Mouse (Mus musculus): ENCODE measurements at regions not wholly inside any gene's neighbourhood (a gene's known extent, or its start where the extent isn't known, plus 50 kb on each side); places are given as distances from the start of the nearest gene placed in this dataset.
A peak's percentile ranks its signal among the peaks of the same experiment; 100 is the strongest.

DNA sequence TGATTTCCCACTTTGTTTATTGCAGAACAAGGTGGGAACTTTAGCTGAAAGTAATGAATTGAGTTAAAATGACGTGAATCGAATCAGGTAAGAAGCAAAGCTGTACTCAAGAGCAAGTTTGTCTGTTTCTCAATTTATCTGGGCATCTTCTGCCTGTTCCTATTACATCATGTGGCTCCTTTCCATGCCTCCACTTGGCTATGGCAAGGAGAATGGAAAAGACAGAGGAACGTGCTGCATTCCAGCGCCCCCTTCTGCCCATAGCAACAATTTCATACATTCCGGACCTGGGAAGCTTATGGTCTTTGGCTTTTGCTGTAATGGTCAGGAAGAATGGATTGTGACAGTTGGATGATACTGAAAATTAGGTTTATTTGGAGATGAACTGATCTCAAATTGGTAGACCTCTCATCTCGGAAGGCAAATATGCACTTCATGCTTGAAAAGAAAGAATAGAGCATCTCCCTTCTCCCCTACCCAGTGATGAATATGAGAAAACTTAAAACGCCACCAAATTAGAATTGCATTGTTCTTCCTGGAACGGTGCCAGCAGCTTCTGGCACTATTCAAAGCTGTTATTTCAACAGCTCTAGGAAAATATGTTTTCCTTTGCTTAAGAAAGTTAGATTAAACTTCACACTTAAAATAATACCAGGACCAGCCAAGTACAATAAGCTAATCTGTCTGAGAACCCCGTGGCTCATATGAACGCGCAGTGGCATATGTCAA is 2639.2 kb upstream of the Gm6569 start:
- DNase-seq (ENCODE audit: extremely low read depth) = no peak
- H3K27ac ChIP-seq (ENCODE audit: insufficient read depth, low read depth) = no peak overlapping the region
- TF ChIP-seq TCF12 (IDR thresholded peaks at IDR 0.05; ENCODE audit: low read depth, low read length) = no peak
- TF ChIP-seq PAX5 (IDR thresholded peaks at IDR 0.05; ENCODE audit: low read length) = no peak
- TF ChIP-seq GABPA (IDR thresholded peaks at IDR 0.05; ENCODE audit: insufficient replicate concordance, low read depth, low read length) = no peak
- no peak for TF ChIP-seq MAX (IDR thresholded peaks at IDR 0.05; ENCODE audit: low read length)
- TF ChIP-seq MAFK (IDR thresholded peaks at IDR 0.05; ENCODE audit: insufficient replicate concordance, low read length) = no peak
- TF ChIP-seq MAZ (IDR thresholded peaks at IDR 0.05; ENCODE audit: low read depth, low read length) = no peak
- no peak for TF ChIP-seq SIN3A (IDR thresholded peaks at IDR 0.05; ENCODE audit: low read length)
- TF ChIP-seq ETS1 (conservative IDR thresholded peaks at IDR 0.05; ENCODE audit: low read depth, low read length) = no peak
- TF ChIP-seq POLR2AphosphoS2 (IDR thresholded peaks at IDR 0.05; ENCODE audit: low read depth, low read length) = no peak
- TF ChIP-seq NRF1 (IDR thresholded peaks at IDR 0.05; ENCODE audit: low read depth, low read length) = no peak
- TF ChIP-seq ZNF384 (IDR thresholded peaks at IDR 0.05; ENCODE audit: low read depth, low read length) = no peak
- TF ChIP-seq ZKSCAN1 (IDR thresholded peaks at IDR 0.05; ENCODE audit: borderline replicate concordance, low read depth, low read length) = no peak
- H3K36me3 ChIP-seq (replicated peaks in 1 of 2; ENCODE audit: control insufficient read depth in 1 of 2, insufficient read depth in 1 of 2, low read length in 1 of 2) = no peaks in the 10 kb centered on the region
- dilution Hi-C loops (cut with MboI; ENCODE audit: extremely low pct_ligation_motif_present, extremely low pct_unique_long_range_greater_than_20kb, low sequenced_read_pairs) (no loop called here), in situ Hi-C loops (cut with MboI; ENCODE audit: low pct_ligation_motif_present, low pct_unique_long_range_greater_than_20kb, low sequenced_read_pairs) (no loop called here)
- H3K4me2 ChIP-seq (ENCODE audit: insufficient read depth, low read depth, poor library complexity, severe bottlenecking) = no peak overlapping the region
- H3K27me3 ChIP-seq (replicated peaks) = no peaks in the 10 kb centered on the region
- H3K4me1 ChIP-seq (ENCODE audit: control insufficient read depth in 1 of 2, insufficient read depth in 2 of 2) = no peaks in the 10 kb centered on the region
- H3K9ac ChIP-seq (ENCODE audit: insufficient read depth, low read depth) = no peak overlapping the region
- no peak overlapping the region for H3K4me3 ChIP-seq (replicated peaks in 1 of 3; ENCODE audit: low read depth in 2 of 3, low read length in 2 of 3, poor library complexity in 1 of 3)
- H3K79me2 ChIP-seq (replicated peaks; ENCODE audit: control insufficient read depth, extremely low read depth, insufficient read depth, poor library complexity, severe bottlenecking) = no peaks in the 10 kb centered on the region
- peaks cover 39% of the 10 kb centered on the region for H3K9me3 ChIP-seq (replicated peaks; ENCODE audit: low read length)

DNA sequence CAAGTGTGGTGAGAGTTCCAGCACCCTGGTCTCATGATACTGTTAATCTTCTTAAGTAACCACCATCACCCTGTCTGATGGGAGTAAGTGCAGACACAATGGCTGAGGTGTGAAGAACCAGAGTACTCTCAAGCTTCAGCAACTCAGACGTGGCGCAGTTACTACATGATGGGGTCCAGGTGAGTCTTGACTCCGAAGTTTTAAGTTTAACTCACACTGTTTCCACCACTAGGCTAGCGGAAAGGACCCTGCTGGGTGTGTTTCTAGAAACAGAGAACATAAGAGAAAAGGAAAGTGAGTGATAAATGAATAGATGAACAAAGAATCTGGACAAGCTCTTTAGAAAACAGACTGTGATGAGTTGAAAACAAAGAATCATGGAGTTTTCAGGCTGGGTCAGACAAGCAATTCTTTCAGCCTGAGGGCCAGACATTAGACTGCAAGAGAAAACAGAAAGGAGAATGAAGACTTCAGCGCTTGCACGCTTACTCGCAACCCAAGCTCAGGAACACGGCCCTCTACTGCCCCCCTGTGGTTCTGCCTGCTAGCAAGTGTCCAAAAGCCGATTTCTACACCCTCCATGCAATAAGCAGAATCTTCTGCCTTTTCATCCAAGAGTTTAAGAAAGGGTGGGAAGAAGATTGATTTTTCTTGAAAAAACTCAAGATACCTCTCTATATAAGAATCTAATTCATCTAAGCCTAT is 2593.6 kb upstream of the Gm6569 start:
- peak; percentile 0 for DNase-seq (ENCODE audit: extremely low read depth)
- in situ Hi-C loops (cut with MboI; ENCODE audit: low pct_ligation_motif_present, low pct_unique_long_range_greater_than_20kb, low sequenced_read_pairs) = no loop called here

More for the DNA sequence above, 2593.6 kb upstream of the Gm6569 start:
- no peak overlapping the region for H3K9ac ChIP-seq (ENCODE audit: insufficient read depth, low read depth)
- H3K27me3 ChIP-seq (replicated peaks) = no peaks in the 10 kb centered on the region
- no peak overlapping the region for H3K4me3 ChIP-seq (replicated peaks in 1 of 3; ENCODE audit: low read depth in 2 of 3, low read length in 2 of 3, poor library complexity in 1 of 3)
- H3K27ac ChIP-seq (ENCODE audit: insufficient read depth, low read depth) = no peak overlapping the region
- peaks cover 51% of the 10 kb centered on the region for H3K9me3 ChIP-seq (replicated peaks; ENCODE audit: low read length)
- dilution Hi-C loops (cut with MboI; ENCODE audit: extremely low pct_ligation_motif_present, extremely low pct_unique_long_range_greater_than_20kb, low sequenced_read_pairs) = no loop called here
- H3K79me2 ChIP-seq (replicated peaks; ENCODE audit: control insufficient read depth, extremely low read depth, insufficient read depth, poor library complexity, severe bottlenecking) = no peaks in the 10 kb centered on the region
- TF ChIP-seq MAZ (IDR thresholded peaks at IDR 0.05; ENCODE audit: low read depth, low read length) (no peak), EP300 (IDR thresholded peaks at IDR 0.05; ENCODE audit: low read length) (no peak), ELF1 (IDR thresholded peaks at IDR 0.05; ENCODE audit: low read depth, low read length) (no peak), MEF2A (IDR thresholded peaks at IDR 0.05; ENCODE audit: borderline replicate concordance, low read depth, low read length) (no peak), MXI1 (IDR thresholded peaks at IDR 0.05; ENCODE audit: low read depth, low read length) (no peak), BHLHE40 (IDR thresholded peaks at IDR 0.05; ENCODE audit: low read depth, low read length) (no peak)
- H3K4me2 ChIP-seq (ENCODE audit: insufficient read depth, low read depth, poor library complexity, severe bottlenecking) = no peak overlapping the region
- no peaks in the 10 kb centered on the region for H3K4me1 ChIP-seq (ENCODE audit: control insufficient read depth in 1 of 2, insufficient read depth in 2 of 2)
- no peaks in the 10 kb centered on the region for H3K36me3 ChIP-seq (replicated peaks in 1 of 2; ENCODE audit: control insufficient read depth in 1 of 2, insufficient read depth in 1 of 2, low read length in 1 of 2)
